Mouse (Mus musculus) hindbrain, embryonic 11.5 days (tissue): ENCODE results near the gene Rbbp4. TPM values are rescaled to one million over a fixed set of nuclear protein-coding genes. Genes with fewer than 3 reads are reported as not detected.

Experiments
- ATAC-seq: fragments of 200-750 bp; cut with Nextera tagmentation; 2 replicates; pipeline ENCODE4 v1.8.0; 2017; ENCODE audit warnings: mild to moderate bottlenecking, moderate TSS enrichment, moderate library complexity; ENCODE audit not compliant: low FRiP score
- DNase-seq: peaks from one replicate; pipeline ENCODE4 v3.0.0-alpha.2; 2015; ENCODE audit warnings: low spot score
- H3K27ac ChIP-seq: fragments of 300-500 bp; sonication (generic); 2 replicates; pipeline ENCODE4 v1.5.1; 2014; ENCODE audit warnings: mild to moderate bottlenecking, low read depth, low read length
- H3K27me3 ChIP-seq: fragments of 300-500 bp; sonication (generic); 2 replicates; pipeline ENCODE4 v1.6.1; 2014; ENCODE audit warnings: mild to moderate bottlenecking, low read length, moderate library complexity, mixed read lengths; ENCODE audit not compliant: control insufficient read depth, insufficient read depth
- H3K36me3 ChIP-seq: fragments of 300-500 bp; sonication (generic); 2 replicates; pipeline ENCODE4 v1.6.1; 2014; ENCODE audit warnings: mild to moderate bottlenecking, low read length, moderate library complexity, mixed read lengths; ENCODE audit not compliant: control insufficient read depth, insufficient read depth
- H3K4me1 ChIP-seq: fragments of 300-500 bp; sonication (generic); replicated peaks from 2 replicates; pipeline ENCODE4 v1.6.1; 2014; ENCODE audit warnings: low read length, mixed read lengths; ENCODE audit not compliant: control insufficient read depth, insufficient read depth
- H3K4me2 ChIP-seq: fragments of 300-500 bp; sonication (generic); replicated peaks from 2 replicates; pipeline ENCODE4 v1.6.1; 2014; ENCODE audit warnings: mild to moderate bottlenecking, low read depth, low read length
- H3K4me3 ChIP-seq: fragments of 300-500 bp; sonication (generic); 2 replicates; pipeline ENCODE4 v1.5.1; 2014; ENCODE audit warnings: low read depth, low read length
- H3K9ac ChIP-seq: fragments of 300-500 bp; sonication (generic); 2 replicates; pipeline ENCODE4 v1.6.1; 2014; ENCODE audit warnings: low read depth, low read length
- H3K9me3 ChIP-seq: fragments of 300-500 bp; sonication (generic); 2 replicates; pipeline ENCODE4 v1.6.1; 2016; ENCODE audit warnings: low read length; ENCODE audit not compliant: control insufficient read depth
- WGBS: fragments of 180-500 bp; shearing (Covaris S2); extraction: QIAGEN DNeasy Blood & Tissue Kit; methylation state at CpG from one replicate; pipeline ENCODE4 v1.1.7; 2014; 5-methylcytosine and 5-hydroxymethylcytosine counted together
- polyA plus RNA-seq: library from polyadenylated mRNA; unstranded; fragments of >200 nt; fragmentation: Nextera tagmentation; extraction: Ambion mirVana; gene quantifications from 2 replicates; pipeline ENCODE4 v1.2.1, GENCODE M21; 2014

Gene Rbbp4
- polyA plus RNA-seq, 1 experiment from 2014 or later: 518 TPM

DNA sequence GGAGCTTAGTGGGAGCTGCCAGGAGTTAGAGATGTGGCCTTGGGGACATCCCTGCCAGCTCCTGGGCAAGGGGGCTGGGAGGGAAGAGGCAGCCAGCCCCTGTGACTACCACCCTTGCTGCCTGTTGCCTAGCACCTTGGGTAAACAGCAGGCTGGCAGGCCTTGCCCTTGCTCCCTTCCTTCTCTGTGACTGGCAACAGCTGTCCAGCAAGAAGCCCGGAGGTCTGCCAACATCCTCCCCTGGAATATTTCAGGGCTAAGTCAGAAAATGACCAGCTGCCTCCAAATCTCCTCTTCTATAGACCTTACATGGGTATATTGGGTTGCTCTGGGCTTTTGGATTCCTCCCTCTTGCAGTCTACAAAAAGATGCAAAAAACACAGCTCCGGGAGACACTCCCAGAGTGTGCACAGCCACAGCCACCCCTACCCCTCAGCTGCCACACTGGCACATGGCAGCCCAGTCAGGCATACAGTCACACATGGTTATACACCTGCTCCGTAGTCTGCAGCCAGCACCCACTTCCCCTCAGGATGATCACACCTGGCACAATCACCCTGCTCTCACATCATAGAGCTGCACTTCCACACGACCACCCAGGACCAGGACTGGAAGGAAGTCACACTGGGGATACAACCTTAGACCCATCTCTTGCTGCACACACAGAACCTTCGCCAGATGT is 49.0 kb downstream of the Rbbp4 start:
- peaks cover 11% of the 10 kb centered on the region; the same call in 1 of the 2 replicates for H3K27me3 ChIP-seq
- H3K4me3 ChIP-seq: peak overlapping the region; percentile 47; the same call in 1 of the 2 replicates
- WGBS: 64% methylated on average over 5 of the region's 5 CpGs
- H3K4me1 ChIP-seq: peaks cover 7% of the 10 kb centered on the region
- H3K4me2 ChIP-seq: 0 out of 2 replicates have a peak overlapping the region, but pooled peaks have one; percentile 93
- ATAC-seq: no peak
- no peak overlapping the region for H3K9ac ChIP-seq
- no peak for DNase-seq
- no peak overlapping the region for H3K27ac ChIP-seq
- H3K9me3 ChIP-seq: no peaks in the 10 kb centered on the region
- no peaks in the 10 kb centered on the region for H3K36me3 ChIP-seq

DNA sequence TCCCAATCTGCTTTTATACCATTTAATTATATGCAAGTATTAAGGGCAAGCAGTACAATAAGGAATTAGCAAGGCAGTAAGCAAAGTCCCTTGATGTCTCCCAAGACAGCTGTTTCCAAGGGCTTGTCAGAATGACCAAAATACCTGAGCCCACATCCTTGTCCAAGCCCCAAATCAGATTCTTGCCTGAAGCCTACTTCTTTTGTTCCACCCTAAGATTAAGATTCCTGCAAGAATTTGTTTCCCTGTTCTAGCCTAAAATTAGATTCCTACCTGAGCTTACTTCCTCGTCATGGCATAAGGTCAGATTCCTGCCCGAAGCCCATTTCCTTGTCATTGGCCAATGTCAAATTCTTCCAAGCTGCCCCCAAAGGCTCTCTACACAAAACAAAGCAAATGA is 50.5 kb downstream of the Rbbp4 start:
- 88% methylated on average over 2 of the region's 2 CpGs for WGBS
- no peaks in the 10 kb centered on the region for H3K36me3 ChIP-seq
- no peak for DNase-seq

GRCm38 (mm10) chr4:129283226-129283625 is 51.9 kb downstream of the Rbbp4 start:
- no peaks in the 10 kb centered on the region for H3K36me3 ChIP-seq
- 85% methylated on average over 5 of the region's 5 CpGs for WGBS
- no peak overlapping the region for H3K9ac ChIP-seq
- peaks cover 11% of the 10 kb centered on the region; the same call in 1 of the 2 replicates for H3K27me3 ChIP-seq
- DNase-seq (no peak), ATAC-seq (no peak)
- no peaks in the 10 kb centered on the region for H3K9me3 ChIP-seq
- peaks cover 7% of the 10 kb centered on the region for H3K4me1 ChIP-seq
- H3K4me2 ChIP-seq: no peak overlapping the region
- no peak overlapping the region for H3K4me3 ChIP-seq
- H3K27ac ChIP-seq: no peak overlapping the region

More for the DNA sequence above, 50.5 kb downstream of the Rbbp4 start:
- no peak overlapping the region for H3K4me2 ChIP-seq
- H3K9me3 ChIP-seq: no peaks in the 10 kb centered on the region
- H3K27me3 ChIP-seq: peaks cover 11% of the 10 kb centered on the region; the same call in 1 of the 2 replicates
- H3K27ac ChIP-seq: no peak overlapping the region
- H3K4me3 ChIP-seq: no peak overlapping the region
- H3K4me1 ChIP-seq: peaks cover 7% of the 10 kb centered on the region
- no peak overlapping the region for H3K9ac ChIP-seq
- no peak for ATAC-seq

DNA sequence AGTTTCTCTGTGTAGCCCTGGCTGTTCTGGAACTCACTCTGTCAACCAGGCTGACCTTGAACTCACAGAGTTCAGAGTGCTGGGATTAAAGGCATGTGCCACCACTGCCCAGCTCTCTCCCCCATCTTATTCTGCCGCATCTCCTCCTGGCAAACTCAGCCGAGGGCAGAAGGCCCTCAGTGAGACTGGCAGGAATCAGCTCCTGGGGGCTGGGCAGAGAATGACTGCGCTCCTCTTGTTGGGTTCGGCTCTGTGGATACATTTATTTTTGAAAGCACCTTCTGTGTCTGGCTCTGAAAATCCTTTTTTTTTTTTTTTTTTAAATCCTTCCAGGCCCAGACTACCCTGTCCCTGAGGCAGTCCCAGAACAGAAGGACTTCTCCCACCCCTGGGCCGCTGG is 52.4 kb downstream of the Rbbp4 start:
- H3K9me3 ChIP-seq: no peaks in the 10 kb centered on the region
- H3K4me2 ChIP-seq: no peak overlapping the region
- ATAC-seq (no peak), DNase-seq (no peak)
- no peak overlapping the region for H3K9ac ChIP-seq
- no peak overlapping the region for H3K4me3 ChIP-seq
- H3K36me3 ChIP-seq: no peaks in the 10 kb centered on the region
- H3K27me3 ChIP-seq: peaks cover 11% of the 10 kb centered on the region; the same call in 1 of the 2 replicates
- H3K4me1 ChIP-seq: peaks cover 7% of the 10 kb centered on the region
- 85% methylated on average over 5 of the region's 5 CpGs for WGBS
- H3K27ac ChIP-seq: no peak overlapping the region

- ATAC-seq: no peak; the same call in 1 of the 2 replicates
- WGBS: 1% methylated on average over 18 of the region's 18 CpGs
- H3K27me3 ChIP-seq: no peaks in the 10 kb centered on the region
- no peak overlapping the region for H3K4me2 ChIP-seq
- H3K36me3 ChIP-seq: no peaks in the 10 kb centered on the region
- DNase-seq: peak; percentile 96
- H3K4me1 ChIP-seq: no peaks in the 10 kb centered on the region
- H3K27ac ChIP-seq: no peak overlapping the region
- no peaks in the 10 kb centered on the region for H3K9me3 ChIP-seq
- no peak overlapping the region for H3K4me3 ChIP-seq
- no peak overlapping the region for H3K9ac ChIP-seq
These were observed 58.7 kb downstream of the Rbbp4 start for GRCm38 (mm10) chr4:129276453-129276865.

- DNase-seq: no peak
- H3K9ac ChIP-seq: no peak overlapping the region
These were observed 62.5 kb downstream of the Rbbp4 start for GRCm38 (mm10) chr4:129272756-129273046.

GRCm38 (mm10) chr4:129271991-129272755 is 63.0 kb downstream of the Rbbp4 start:
- Histone ChIP-seq H3K9me3 (no peaks in the 10 kb centered on the region), H3K9ac (no peak overlapping the region), H3K4me2 (no peak overlapping the region), H3K4me1 (no peaks in the 10 kb centered on the region), H3K4me3 (no peak overlapping the region), H3K27ac (no peak overlapping the region), H3K36me3 (no peaks in the 10 kb centered on the region), H3K27me3 (no peaks in the 10 kb centered on the region)
- no peak for ATAC-seq
- 20% methylated on average over 15 of the region's 15 CpGs for WGBS
- no peak for DNase-seq

More at GRCm38 (mm10) chr4:129272756-129273046, 62.5 kb downstream of the Rbbp4 start:
- no peaks in the 10 kb centered on the region for H3K27me3 ChIP-seq
- no peak overlapping the region for H3K4me3 ChIP-seq
- no peaks in the 10 kb centered on the region for H3K4me1 ChIP-seq
- 47% methylated on average over 5 of the region's 5 CpGs for WGBS
- H3K36me3 ChIP-seq: no peaks in the 10 kb centered on the region
- H3K9me3 ChIP-seq: no peaks in the 10 kb centered on the region
- H3K4me2 ChIP-seq: no peak overlapping the region
- no peak overlapping the region for H3K27ac ChIP-seq
- no peak for ATAC-seq

DNA sequence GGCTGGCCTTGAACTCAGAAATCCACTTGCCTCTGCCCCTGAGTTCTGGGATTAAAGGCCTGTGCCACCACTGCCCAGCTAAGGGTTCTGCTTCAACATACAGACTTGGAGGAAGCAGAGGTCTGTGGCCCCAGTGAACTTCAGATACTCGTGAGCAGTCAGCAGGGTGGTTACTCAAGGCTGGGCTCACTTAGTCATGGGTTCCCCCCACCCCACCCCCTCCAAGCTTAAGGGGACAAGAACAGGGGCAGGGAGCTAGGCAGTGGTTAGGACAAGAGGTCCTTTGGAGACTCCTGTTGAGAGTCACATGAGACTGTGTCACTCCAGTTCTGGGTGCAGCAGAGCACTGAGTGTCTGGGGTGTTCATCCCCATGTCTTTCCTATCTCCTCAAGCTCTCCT is 66.5 kb downstream of the Rbbp4 start:
- 63% methylated on average over 1 of the region's 1 CpGs for WGBS

GRCm38 (mm10) chr4:129266821-129267220 is 68.3 kb downstream of the Rbbp4 start:
- Histone ChIP-seq H3K36me3 (no peaks in the 10 kb centered on the region), H3K27ac (no peak overlapping the region), H3K4me1 (no peaks in the 10 kb centered on the region), H3K9ac (no peak overlapping the region), H3K27me3 (no peaks in the 10 kb centered on the region), H3K4me3 (no peak overlapping the region), H3K4me2 (no peak overlapping the region), H3K9me3 (no peaks in the 10 kb centered on the region)
- no peak for DNase-seq
- no peak for ATAC-seq
- 72% methylated on average over 5 of the region's 5 CpGs for WGBS

More for the DNA sequence above, 66.5 kb downstream of the Rbbp4 start:
- no peaks in the 10 kb centered on the region for H3K27me3 ChIP-seq
- no peaks in the 10 kb centered on the region for H3K36me3 ChIP-seq
- H3K9me3 ChIP-seq: no peaks in the 10 kb centered on the region
- no peak overlapping the region for H3K9ac ChIP-seq
- H3K4me1 ChIP-seq: no peaks in the 10 kb centered on the region
- ATAC-seq (no peak), DNase-seq (no peak)
- no peak overlapping the region for H3K4me3 ChIP-seq
- no peak overlapping the region for H3K4me2 ChIP-seq
- H3K27ac ChIP-seq: no peak overlapping the region
